Mouse (Mus musculus) monocyte, adult 5-6 weeks (primary cell): ENCODE data around the gene Cbx8. TPM values are rescaled to one million over a fixed set of nuclear protein-coding genes. Genes with fewer than 3 reads are reported as not detected.

Experiments used
- ATAC-seq: fragments of 153-309, 156-312 bp; replicated peaks from 2 replicates; pipeline ENCODE4 v1.8.0; 2017; ENCODE audit warnings: mild to moderate bottlenecking; ENCODE audit not compliant: low TSS enrichment, insufficient number of reproducible peaks, severe bottlenecking, poor library complexity, low FRiP score
- total RNA-seq: library from RNA; stranded (forward); fragments of 200-1000, 200-491, 200-594 nt; gene quantifications from 3 replicates; pipeline ENCODE4 v1.2.3, GENCODE M21; 2017

Gene Cbx8
- total RNA-seq, 1 experiment from 2014 or later: 4.7 TPM

GRCm38 (mm10) chr11:119038744-119039484 lies 1.9 kb downstream of the Cbx8 start:
- ATAC-seq: no peak

GRCm38 (mm10) chr11:119037780-119038401 lies 2.9 kb downstream of the Cbx8 start:
- no peak for ATAC-seq

- ATAC-seq: no peak
Measured at GRCm38 (mm10) chr11:119036934-119037779, 3.6 kb downstream of the Cbx8 start.

- no peak for ATAC-seq
Measured at GRCm38 (mm10) chr11:119036447-119036846, 4.3 kb downstream of the Cbx8 start.

GRCm38 (mm10) chr11:119035686-119036165 lies 5.0 kb downstream of the Cbx8 start:
- no peak for ATAC-seq

GRCm38 (mm10) chr11:119035094-119035685 lies 5.6 kb downstream of the Cbx8 start:
- 0 out of 2 replicates have a peak, but pooled peaks have one; percentile 7 for ATAC-seq

- ATAC-seq: no peak
Measured at GRCm38 (mm10) chr11:119034635-119035034, 6.1 kb downstream of the Cbx8 start.

GRCm38 (mm10) chr11:119033874-119034558 lies 6.8 kb downstream of the Cbx8 start:
- ATAC-seq: peak; percentile 83

GRCm38 (mm10) chr11:119026203-119026602 lies 14.6 kb downstream of the Cbx8 start:
- ATAC-seq: no peak

- no peak for ATAC-seq
Measured at GRCm38 (mm10) chr11:119024260-119024659, 16.5 kb downstream of the Cbx8 start.

- no peak for ATAC-seq
Measured at GRCm38 (mm10) chr11:119023616-119023980, 17.2 kb downstream of the Cbx8 start.

- no peak for ATAC-seq
Measured at GRCm38 (mm10) chr11:119022895-119023615, 17.7 kb downstream of the Cbx8 start, which contains the start of gene Cbx2. TSS of gene Cbx2 (plus strand) at chr11:119022962.

- no peak for ATAC-seq
Measured at GRCm38 (mm10) chr11:119022068-119022894, 18.5 kb downstream of the Cbx8 start.

GRCm38 (mm10) chr11:119021180-119021579 lies 19.6 kb downstream of the Cbx8 start:
- ATAC-seq: no peak

GRCm38 (mm10) chr11:119017506-119017905 lies 23.3 kb downstream of the Cbx8 start:
- ATAC-seq: no peak

- ATAC-seq: no peak
Measured at GRCm38 (mm10) chr11:119014455-119014854, 26.3 kb downstream of the Cbx8 start.
